Mouse (Mus musculus) lung, postnatal 10 days (tissue): Measurements from ENCODE around the gene Nlgn3.
"Not testable (repeated sequence)": the region's sequence is repeated elsewhere in the genome, so short reads cannot be mapped to it uniquely, and the experiment has no call there.

Source experiments
- DNase-seq: peaks from one replicate; pipeline ENCODE4 v3.0.0; 2021

Nlgn3 gene

DNA sequence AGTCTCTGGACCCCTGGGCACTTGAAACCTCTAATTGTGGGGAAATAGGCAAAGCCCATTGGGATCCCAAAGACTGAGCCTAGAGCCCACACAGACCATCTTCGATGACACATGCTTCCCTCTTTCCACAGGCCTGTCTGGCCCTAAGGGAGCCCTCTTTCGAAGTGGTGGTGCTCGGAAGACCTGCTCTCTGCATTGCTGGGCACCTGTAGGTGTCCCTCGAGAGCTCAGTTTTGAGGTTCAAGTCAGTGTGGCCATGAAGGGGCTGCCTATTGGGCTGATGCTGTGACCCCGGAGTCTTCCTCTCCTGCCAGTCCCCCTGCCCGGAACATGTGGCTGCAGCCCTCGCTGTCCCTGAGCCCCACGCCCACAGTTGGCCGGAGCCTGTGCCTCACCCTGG is 2.7 kb downstream of the Nlgn3 start:
- DNase-seq, result no peak

DNA sequence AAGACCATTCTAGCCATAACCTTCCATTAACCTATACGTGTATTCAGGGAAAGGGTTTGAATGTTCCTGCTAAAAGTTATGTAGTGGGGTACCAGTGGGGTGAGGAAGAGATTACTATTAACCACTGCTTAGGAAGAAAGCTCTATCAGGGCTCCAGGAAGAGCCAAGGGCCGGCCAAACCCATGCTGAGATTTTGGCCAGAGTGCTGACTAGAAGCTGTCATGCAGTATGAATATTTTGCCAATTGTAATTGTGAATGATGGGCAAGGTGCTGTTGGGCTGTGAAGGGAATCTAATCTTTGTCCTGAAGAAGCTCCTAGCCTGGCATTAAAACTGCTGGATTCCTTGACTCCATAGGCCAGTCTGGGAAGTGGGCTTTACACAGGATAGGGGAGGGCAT is 5.7 kb downstream of the Nlgn3 start:
- DNase-seq, result no peak

DNA sequence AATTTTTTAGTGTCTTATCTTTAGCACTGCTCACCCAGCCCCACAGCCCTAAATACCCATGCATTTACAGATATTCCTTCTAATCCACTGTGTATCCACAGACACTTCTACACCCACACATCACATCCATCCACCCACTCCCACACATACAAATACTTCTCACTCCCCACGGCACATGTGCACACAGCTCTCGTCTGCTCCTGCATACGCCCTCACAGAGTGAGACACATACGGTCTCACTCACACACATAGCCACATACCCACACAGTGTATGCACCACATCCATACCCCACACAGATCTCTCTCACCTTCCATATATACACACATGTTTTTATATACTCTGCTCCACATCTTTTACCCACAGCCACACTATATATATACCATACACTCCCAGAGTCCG is 10.3 kb downstream of the Nlgn3 start:
- no peak for DNase-seq

DNA sequence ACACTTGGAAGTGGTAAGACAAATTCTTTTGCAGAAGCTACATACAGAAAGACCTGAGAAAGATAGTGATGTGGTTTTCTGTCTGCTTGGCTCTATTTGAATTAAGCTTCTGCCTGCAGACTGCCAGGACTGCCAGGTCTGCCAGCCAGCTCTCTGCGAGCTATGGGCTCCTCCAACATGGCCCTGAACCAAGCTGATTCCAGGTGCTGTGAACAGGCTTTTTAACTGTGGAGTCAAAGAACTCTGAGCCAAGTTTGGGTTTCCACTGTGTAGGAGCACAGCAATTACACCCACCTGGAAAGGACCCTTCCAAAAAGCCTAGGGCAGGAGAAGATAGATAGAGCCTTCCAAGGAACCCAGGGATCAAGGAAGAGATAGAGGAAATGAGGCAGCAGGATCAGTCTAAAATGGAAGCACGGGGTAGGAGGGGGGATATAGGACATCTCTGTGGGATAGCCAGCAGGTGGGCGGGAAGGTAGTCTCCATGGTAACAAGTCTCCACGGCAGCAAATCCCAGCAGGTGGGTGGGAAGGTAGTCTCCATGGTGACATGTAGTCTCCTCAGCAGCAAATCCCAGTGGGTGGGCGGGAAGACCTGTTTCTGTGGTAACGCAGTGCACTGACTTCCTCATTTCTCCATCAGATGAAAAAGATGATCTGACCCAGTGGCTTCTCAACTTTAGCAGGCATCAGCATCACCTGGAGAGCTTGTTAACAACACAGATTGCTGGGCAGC is 14.8 kb downstream of the Nlgn3 start:
- no peak for DNase-seq

DNA sequence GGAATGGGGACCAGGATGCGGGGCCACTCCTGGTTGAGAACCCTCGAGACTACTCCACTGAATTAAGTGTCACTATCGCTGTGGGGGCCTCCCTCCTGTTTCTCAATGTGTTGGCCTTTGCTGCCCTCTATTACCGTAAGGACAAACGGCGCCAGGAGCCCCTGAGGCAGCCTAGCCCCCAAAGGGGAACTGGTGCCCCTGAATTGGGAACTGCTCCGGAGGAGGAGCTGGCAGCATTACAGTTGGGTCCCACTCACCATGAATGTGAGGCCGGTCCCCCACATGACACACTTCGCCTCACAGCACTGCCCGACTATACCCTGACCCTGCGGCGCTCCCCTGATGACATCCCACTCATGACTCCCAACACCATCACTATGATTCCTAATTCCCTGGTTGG is 20.8 kb downstream of the Nlgn3 start:
- no peak for DNase-seq

DNA sequence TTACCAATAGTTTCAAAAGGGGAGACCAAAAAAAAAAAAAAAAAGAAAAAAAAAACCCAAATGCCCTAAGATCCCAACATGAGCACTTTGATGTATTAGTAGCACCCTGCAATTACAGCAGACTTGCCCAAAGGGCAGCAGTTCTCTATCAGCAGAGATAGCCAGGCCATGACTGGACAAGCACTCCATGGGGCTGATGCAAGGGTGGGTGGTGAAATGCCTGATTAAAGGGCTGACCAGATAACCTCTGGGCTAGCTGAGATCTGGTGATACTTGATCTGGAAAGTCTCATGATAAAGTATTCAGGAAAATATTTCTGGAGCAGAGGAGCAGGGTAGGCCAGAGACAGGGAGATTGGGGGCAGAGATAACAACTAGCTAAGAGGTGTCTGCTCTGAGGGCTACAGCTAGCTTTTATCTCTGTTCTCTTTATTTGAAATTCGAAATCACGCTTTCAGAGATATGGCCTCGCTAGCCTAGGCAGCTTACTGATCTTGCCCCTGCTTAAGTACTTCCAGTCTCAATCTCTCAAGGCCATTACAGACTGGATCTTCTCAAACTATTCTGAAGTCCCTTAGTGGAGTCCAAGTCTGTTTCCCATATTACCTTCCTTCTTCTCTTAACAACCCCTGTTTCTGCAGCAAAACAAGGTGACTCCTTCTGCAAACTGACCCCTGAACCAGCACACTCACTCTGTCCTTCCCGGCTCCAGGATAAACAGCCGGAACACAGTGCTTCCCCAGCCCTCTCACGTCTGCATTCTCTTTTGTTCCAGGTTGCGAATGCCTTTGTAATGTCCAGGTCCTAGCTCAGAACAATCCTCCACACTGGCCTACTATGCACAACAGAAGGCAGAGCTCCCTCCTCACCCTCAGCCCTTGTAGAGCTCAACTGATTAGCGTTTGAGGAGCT is 27.3 kb downstream of the Nlgn3 start:
- DNase-seq, result no peak

DNA sequence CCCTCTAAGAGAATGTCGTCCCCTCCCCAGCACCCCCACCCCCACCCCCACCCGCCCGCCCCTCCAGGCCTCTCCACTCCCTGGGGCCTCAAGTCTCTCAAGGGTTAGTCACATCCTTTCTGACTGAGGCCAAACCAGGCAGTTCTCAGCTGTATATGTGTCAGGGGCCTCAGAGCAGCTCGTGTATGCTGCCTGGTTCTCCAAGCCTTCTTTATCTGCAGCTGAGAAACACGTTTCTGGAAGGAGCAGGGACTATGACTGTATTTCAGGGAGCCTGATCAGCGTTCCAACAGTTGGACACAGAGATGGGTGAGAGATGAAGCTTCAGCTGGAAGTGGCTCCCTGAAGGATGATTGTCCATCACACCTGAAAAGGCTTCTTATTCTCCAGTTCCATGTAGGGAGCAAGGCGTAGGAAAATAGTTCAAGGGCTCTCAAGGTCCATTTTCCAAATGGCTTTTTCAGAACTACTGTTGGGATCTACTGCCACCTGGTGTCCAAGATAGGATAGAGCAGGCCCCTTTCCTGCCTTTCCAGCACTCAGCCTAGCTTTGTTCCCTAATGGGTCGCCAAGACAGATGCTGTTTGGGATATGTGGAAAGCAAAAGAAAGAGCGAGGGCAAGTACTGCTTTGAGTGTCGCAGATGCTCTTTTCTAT is 30.5 kb downstream of the Nlgn3 start:
- DNase-seq, result peak; percentile 76

DNA sequence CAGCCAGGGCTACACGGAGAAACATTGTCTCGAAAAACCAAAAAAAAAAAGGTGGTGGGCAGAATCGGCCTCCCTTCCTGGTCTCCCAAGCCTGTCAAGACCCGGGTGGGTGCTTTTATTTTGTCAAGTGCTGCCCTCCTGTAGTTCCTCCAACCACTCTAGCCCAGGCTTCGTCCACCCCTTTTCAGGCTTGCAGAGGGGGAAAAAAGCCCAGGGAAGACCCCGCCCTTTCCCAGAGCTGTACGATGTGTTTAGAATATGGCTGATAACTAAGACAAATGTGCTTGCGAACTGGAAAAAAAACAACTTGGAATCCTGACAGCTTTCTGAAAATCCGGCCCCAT is 33.0 kb downstream of the Nlgn3 start:
- DNase-seq, result no peak

DNA sequence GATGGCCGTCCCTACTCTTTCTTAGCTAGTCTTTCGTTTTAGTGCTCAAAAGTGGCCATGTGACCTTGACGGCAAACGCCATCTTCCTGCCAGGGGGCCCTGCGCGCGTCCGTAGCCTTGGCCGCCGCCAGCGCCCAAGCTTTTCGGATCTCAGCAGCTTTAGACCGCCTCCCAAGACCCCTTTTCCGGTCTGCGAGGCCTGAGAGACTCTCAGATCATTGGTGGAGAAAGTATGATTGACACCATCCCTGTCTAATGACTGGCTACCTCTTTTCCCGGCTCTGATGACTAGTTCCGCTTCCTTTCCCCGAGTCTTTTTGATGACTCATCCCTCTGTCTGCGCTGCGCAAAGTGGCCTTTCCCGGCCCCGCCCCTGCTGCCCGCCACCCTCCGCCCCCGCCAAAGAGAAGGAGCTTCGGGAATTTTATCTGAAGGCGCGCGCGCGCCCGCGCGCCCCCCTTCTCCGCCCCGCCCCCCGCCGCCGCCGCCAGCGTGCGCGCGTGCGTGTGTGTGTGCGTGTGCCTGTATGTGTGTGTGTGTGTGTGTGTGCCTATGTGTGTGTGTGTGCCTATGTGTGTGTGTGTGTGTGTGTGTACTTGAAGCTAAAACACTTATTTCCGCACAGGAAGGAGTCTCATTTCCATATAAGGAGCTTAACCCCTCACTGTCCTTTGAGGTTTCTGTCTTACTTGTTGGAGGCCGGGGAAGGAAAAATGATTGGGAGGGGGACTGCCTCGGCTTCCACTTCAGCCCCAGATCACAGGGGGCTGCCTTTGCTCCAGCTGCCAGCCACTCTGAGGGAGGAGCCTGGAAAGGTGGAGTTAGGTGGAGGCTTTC is 33.6 kb downstream of the Nlgn3 start:
- peak; percentile 92 for DNase-seq

DNA sequence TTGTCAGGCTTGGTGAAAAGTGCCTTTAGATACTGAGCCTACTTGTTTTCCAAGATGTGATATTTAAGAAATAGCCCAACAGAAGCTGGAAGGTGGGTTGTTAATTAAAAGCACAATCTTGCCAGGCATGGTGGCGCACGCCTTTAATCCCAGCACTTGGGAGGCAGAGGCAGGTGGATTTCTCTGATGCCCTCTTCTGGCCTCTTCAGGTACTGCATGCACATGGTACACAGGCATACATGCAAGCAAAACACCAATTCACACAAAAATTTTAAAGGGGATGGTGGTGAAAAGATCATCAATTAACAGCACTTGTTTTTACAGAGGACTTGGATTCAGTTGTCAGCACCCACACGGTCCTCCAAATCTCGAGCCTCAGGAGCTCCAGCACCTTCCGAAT is 35.6 kb downstream of the Nlgn3 start:
- DNase-seq, result peak; percentile 18

DNA sequence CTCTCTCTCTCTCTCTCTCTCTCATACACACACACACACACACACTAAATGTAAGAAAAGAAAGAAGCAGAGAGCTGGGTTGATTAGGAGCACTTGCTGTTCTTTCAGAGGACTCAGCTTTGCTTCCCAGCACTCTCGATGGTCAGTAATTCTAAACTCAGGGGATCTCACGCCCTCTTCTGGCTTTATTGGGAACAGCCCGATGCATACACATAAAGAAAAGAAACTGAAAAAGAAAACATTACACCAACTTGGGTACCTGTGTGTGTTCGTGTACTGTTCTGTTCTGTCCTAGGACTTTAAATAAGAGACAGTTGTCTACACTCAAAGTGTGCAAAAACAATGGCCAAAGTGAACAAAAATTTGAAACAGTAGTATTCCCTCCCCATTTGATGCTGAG is 39.7 kb downstream of the Nlgn3 start:
- DNase-seq, result no peak

DNA sequence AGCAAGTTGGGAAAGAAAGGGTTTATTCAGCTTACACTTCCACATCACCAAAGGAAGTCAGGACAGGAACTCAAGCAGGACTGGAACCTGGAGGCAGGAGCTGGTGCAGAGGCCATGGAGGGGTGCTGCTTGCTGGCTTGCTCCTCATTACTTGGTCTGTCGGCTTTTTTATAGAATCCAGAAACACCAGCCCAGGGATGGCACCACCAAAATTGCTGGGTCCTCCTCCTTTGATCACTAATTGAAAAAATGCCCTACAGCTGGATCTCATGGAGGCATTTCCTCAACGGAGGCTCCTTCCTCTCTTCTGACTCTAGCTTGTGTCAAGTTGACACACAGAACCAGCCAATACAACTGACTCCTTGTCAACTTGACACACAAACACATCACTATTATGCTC is 43.9 kb downstream of the Nlgn3 start:
- not testable (repeated sequence) for DNase-seq

DNA sequence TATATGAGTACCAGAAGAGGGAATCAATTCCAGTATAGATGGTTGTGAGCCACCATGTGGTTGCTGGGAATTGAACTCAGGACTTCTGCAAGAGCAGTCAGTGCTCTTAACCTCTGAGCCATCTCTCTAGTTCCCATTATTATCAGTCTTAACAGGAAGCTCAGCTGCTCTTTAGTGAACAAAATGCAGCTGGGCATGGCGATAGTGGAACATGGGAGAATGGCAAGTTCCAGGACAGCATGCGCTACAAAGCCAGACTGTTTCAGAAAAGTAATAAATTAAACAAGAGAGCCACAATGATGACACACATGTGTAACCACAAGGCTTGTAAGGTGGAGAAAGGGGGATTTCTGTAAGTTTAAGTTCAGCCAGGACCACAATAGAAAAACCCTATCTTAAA is 46.5 kb downstream of the Nlgn3 start:
- no peak for DNase-seq

DNA sequence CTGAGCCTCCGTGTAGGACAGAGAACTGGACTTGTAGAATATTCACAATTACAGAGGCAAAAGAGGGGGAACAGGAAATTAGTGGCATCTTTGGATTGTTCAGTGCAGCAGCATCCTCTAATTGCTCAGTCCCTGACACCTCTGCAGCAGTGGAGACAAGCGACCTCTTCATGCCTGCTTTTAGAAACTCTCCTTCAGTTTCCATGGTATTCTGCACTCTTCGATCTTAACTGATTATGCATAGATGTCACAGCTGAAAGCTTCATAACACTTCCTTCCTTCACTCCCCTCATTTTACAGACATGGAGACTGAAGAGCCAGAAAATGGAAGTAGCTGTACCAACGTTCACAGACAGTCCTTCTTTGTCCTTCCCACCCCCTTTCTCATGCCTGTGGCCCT is 47.5 kb downstream of the Nlgn3 start:
- DNase-seq, result no peak

DNA sequence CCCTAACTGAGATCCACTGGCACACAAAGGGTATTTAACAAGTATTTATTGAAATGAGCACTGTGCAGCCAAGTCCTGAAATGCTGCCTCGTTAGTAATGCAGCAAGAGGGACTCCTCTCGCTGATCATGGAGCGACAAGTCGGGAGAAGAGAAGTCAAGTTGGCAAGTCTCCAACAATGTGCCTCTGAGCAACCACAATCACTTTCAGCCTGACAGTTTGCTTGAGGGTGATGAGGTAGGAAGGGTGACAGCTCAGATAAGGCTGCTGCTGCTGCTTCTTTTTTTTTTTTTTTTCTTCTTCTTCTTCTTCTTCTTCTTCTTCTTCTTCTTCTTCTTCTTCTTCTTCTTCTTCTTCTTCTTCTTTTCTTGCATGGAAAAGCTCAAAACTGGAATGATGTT is 52.2 kb downstream of the Nlgn3 start:
- DNase-seq, result peak; percentile 14

DNA sequence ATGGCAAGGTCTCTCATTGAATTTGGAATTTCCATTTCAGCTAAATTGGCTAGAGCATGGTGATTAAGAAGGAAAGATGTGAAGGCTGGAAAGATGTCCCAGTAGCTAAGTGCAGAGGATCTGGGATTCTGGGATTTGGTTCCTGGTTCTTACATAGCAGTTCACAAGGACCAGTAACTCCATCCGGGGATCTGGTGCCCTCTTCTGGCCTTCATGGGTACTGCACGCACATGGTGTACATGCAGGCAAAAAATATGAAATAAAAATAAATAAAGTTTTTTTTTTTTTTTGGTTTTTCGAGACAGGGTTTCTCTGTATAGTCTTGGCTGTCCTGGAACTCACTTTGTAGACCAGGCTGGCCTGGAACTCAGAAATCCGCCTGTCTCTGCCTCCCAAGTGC is 59.9 kb downstream of the Nlgn3 start:
- DNase-seq, result peak; percentile 2

DNA sequence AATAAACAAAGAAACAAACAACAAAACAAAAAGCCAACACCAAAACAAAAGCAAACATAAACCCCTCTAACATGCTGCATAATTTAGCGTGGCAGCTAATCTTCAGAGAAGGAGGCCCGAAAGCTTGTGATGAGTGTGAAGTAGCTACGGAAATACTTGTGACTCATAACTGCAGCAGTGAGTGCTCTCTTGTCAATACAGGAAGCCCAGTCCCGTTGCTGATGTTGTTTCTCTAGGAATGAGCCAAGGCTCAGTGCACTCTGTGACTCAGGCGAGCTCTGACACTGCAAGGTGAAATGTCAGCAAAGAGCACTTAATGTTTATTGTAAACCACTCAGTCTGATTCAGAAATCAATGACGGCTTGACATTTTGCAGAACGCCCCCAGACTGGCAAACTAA is 70.0 kb downstream of the Nlgn3 start:
- DNase-seq, result peak; percentile 1

DNA sequence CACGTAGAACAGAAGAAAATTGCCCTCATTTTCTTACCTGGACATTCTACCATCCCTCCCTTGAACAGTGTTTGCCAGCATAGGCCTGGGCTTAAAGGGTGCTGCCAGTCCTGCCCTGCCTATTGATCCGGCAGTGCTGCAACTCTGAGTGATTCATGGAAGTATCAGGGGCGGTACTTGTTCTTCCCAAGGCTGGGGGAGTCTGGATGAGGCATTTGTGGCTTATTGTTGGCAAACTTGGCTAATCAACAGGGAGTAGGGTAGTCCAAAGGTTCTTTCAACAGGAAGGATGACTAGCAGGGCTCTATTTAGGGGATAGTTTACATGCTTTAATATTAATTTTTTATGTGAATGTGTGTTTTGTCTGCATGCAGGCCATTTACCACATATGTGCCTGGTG is 71.6 kb downstream of the Nlgn3 start:
- no peak for DNase-seq

DNA sequence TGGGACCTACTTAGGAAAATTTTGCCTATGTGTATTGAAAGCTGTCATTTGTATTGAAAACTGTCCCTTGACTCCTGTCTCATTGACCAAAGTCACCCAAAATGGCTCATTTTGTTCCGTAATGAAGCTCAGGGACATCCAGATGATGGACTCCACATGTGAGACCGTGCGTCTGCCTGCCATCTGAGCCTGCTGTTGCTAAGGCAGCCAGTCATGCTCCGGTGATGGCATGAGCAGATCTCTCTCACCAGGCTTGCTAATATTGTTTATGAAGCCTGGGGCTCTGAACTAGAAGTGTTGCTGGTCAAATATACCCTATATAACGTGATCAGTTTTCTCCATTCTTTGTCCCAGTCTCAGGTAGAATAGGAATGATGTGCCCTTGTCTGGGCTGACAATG is 74.0 kb downstream of the Nlgn3 start:
- DNase-seq, result no peak
